Mouse (Mus musculus): ENCODE data around the gene Gtf3c1. TPM values are rescaled to one million over a fixed set of nuclear protein-coding genes. Genes with fewer than 3 reads are reported as not detected.

The Gtf3c1 gene
- total and polyA plus RNA-seq, 3 experiments = 36.8 to 151 (median 74.1) TPM

GRCm38 (mm10) chr7:125731679-125732078 lies 24.1 kb upstream of the Gtf3c1 start:
- no peak for DNase-seq (ENCODE audit: low spot score)
- TF ChIP-seq TAL1 (conservative IDR thresholded peaks at IDR 0.05; ENCODE audit: low read depth, low read length) (no peak), GATA1 (IDR thresholded peaks at IDR 0.05; ENCODE audit: borderline replicate concordance, low read length) (no peak), GATA2 (IDR thresholded peaks at IDR 0.05; ENCODE audit: borderline replicate concordance, low read depth, low read length) (no peak), CTCF (IDR thresholded peaks at IDR 0.05; ENCODE audit: low read depth, low read length) (no peak), POLR2AphosphoS5 (IDR thresholded peaks at IDR 0.05; ENCODE audit: insufficient replicate concordance, low read depth, low read length) (no peak)

GRCm38 (mm10) chr7:125723189-125723972 lies 15.8 kb upstream of the Gtf3c1 start:
- no peak for DNase-seq (ENCODE audit: low spot score)
- Histone ChIP-seq H3K9me3 (replicated peaks) (no peaks in the 10 kb centered on the region), H3K27me3 (ENCODE audit: insufficient read depth, low read length) (no peaks in the 10 kb centered on the region), H3K4me3 (ENCODE audit: low read depth, low read length) (no peak overlapping the region), H3K4me1 (ENCODE audit: insufficient read depth, low read depth, low read length) (no peaks in the 10 kb centered on the region; the same call in 1 of the 2 replicates), H3K36me3 (replicated peaks) (peaks cover 11% of the 10 kb centered on the region)
- no peak for ATAC-seq (ENCODE audit: extremely low read depth, insufficient number of reproducible peaks, low FRiP score, poor library complexity, severe bottlenecking)
- TF ChIP-seq CTCF (IDR thresholded peaks at IDR 0.05; ENCODE audit: low read depth, low read length) (no peak), GATA2 (IDR thresholded peaks at IDR 0.05; ENCODE audit: borderline replicate concordance, low read depth, low read length) (no peak), TAL1 (conservative IDR thresholded peaks at IDR 0.05; ENCODE audit: low read depth, low read length) (no peak)

More at GRCm38 (mm10) chr7:125731679-125732078, 24.1 kb upstream of the Gtf3c1 start:
- H3K27me3 ChIP-seq (ENCODE audit: insufficient read depth, low read length) = no peaks in the 10 kb centered on the region
- ATAC-seq (ENCODE audit: extremely low read depth, insufficient number of reproducible peaks, low FRiP score, poor library complexity, severe bottlenecking) = no peak
- H3K9me3 ChIP-seq (replicated peaks) = no peaks in the 10 kb centered on the region
- no peak overlapping the region for H3K4me3 ChIP-seq (ENCODE audit: low read depth, low read length)
- H3K36me3 ChIP-seq (replicated peaks) = peaks cover 27% of the 10 kb centered on the region
- peaks cover 10% of the 10 kb centered on the region for H3K4me1 ChIP-seq (ENCODE audit: insufficient read depth, low read depth, low read length)

- Histone ChIP-seq H3K27me3 (ENCODE audit: insufficient read depth, low read length) (no peaks in the 10 kb centered on the region; the same call in 1 of the 2 replicates), H3K9me3 (replicated peaks) (no peaks in the 10 kb centered on the region), H3K4me3 (ENCODE audit: low read depth, low read length) (no peak overlapping the region), H3K4me1 (ENCODE audit: insufficient read depth, low read depth, low read length) (no peaks in the 10 kb centered on the region; the same call in 1 of the 2 replicates), H3K36me3 (replicated peaks) (peaks cover 10% of the 10 kb centered on the region)
- ATAC-seq (ENCODE audit: extremely low read depth, insufficient number of reproducible peaks, low FRiP score, poor library complexity, severe bottlenecking) (no peak), DNase-seq (ENCODE audit: low spot score) (no peak)
- TF ChIP-seq TAL1 (conservative IDR thresholded peaks at IDR 0.05; ENCODE audit: low read depth, low read length) = no peak
These were observed 14.5 kb upstream of the Gtf3c1 start for GRCm38 (mm10) chr7:125722127-125722526.

GRCm38 (mm10) chr7:125721033-125721432 lies 13.5 kb upstream of the Gtf3c1 start:
- no peaks in the 10 kb centered on the region for H3K9me3 ChIP-seq (replicated peaks)
- H3K27me3 ChIP-seq (ENCODE audit: insufficient read depth, low read length) = no peaks in the 10 kb centered on the region; the same call in 1 of the 2 replicates
- no peaks in the 10 kb centered on the region; the same call in 1 of the 2 replicates for H3K4me1 ChIP-seq (ENCODE audit: insufficient read depth, low read depth, low read length)
- DNase-seq (ENCODE audit: low spot score) (no peak), ATAC-seq (ENCODE audit: extremely low read depth, insufficient number of reproducible peaks, low FRiP score, poor library complexity, severe bottlenecking) (no peak)
- TF ChIP-seq POLR2AphosphoS5 (IDR thresholded peaks at IDR 0.05; ENCODE audit: insufficient replicate concordance, low read depth, low read length) = no peak
- no peak for TF ChIP-seq GATA1 (IDR thresholded peaks at IDR 0.05; ENCODE audit: borderline replicate concordance, low read length)
- no peak for TF ChIP-seq CTCF (IDR thresholded peaks at IDR 0.05; ENCODE audit: low read depth, low read length)
- no peak for TF ChIP-seq TAL1 (conservative IDR thresholded peaks at IDR 0.05; ENCODE audit: low read depth, low read length)
- no peak for TF ChIP-seq GATA2 (IDR thresholded peaks at IDR 0.05; ENCODE audit: borderline replicate concordance, low read depth, low read length)
- no peak overlapping the region for H3K4me3 ChIP-seq (ENCODE audit: low read depth, low read length)
- H3K36me3 ChIP-seq (replicated peaks) = peaks cover 18% of the 10 kb centered on the region

GRCm38 (mm10) chr7:125720370-125720769 lies 12.8 kb upstream of the Gtf3c1 start:
- Histone ChIP-seq H3K36me3 (replicated peaks) (peaks cover 22% of the 10 kb centered on the region), H3K27me3 (ENCODE audit: insufficient read depth, low read length) (no peaks in the 10 kb centered on the region; the same call in 1 of the 2 replicates), H3K9me3 (replicated peaks) (no peaks in the 10 kb centered on the region), H3K4me3 (ENCODE audit: low read depth, low read length) (no peak overlapping the region), H3K4me1 (ENCODE audit: insufficient read depth, low read depth, low read length) (no peaks in the 10 kb centered on the region; the same call in 1 of the 2 replicates)
- ATAC-seq (ENCODE audit: extremely low read depth, insufficient number of reproducible peaks, low FRiP score, poor library complexity, severe bottlenecking) (no peak), DNase-seq (ENCODE audit: low spot score) (no peak)
- TF ChIP-seq CTCF (IDR thresholded peaks at IDR 0.05; ENCODE audit: low read depth, low read length) (no peak), GATA1 (IDR thresholded peaks at IDR 0.05; ENCODE audit: borderline replicate concordance, low read length) (no peak), POLR2AphosphoS5 (IDR thresholded peaks at IDR 0.05; ENCODE audit: insufficient replicate concordance, low read depth, low read length) (no peak), TAL1 (conservative IDR thresholded peaks at IDR 0.05; ENCODE audit: low read depth, low read length) (no peak), GATA2 (IDR thresholded peaks at IDR 0.05; ENCODE audit: borderline replicate concordance, low read depth, low read length) (no peak)

- Histone ChIP-seq H3K4me3 (ENCODE audit: low read depth, low read length) (no peak overlapping the region), H3K36me3 (replicated peaks) (peaks cover 37% of the 10 kb centered on the region), H3K27me3 (ENCODE audit: insufficient read depth, low read length) (no peaks in the 10 kb centered on the region; the same call in 1 of the 2 replicates), H3K4me1 (ENCODE audit: insufficient read depth, low read depth, low read length) (peaks cover 7% of the 10 kb centered on the region), H3K9me3 (replicated peaks) (no peaks in the 10 kb centered on the region)
- no peak for TF ChIP-seq GATA1 (IDR thresholded peaks at IDR 0.05; ENCODE audit: borderline replicate concordance, low read length)
- TF ChIP-seq POLR2AphosphoS5 (IDR thresholded peaks at IDR 0.05; ENCODE audit: insufficient replicate concordance, low read depth, low read length) = no peak
- no peak for TF ChIP-seq CTCF (IDR thresholded peaks at IDR 0.05; ENCODE audit: low read depth, low read length)
- TF ChIP-seq GATA2 (IDR thresholded peaks at IDR 0.05; ENCODE audit: borderline replicate concordance, low read depth, low read length) = no peak
- TF ChIP-seq TAL1 (conservative IDR thresholded peaks at IDR 0.05; ENCODE audit: low read depth, low read length) = no peak
- ATAC-seq (ENCODE audit: extremely low read depth, insufficient number of reproducible peaks, low FRiP score, poor library complexity, severe bottlenecking) (no peak), DNase-seq (ENCODE audit: low spot score) (no peak)
These were observed 10.0 kb upstream of the Gtf3c1 start for GRCm38 (mm10) chr7:125717612-125718011.

Data from G1E (cell line).